Mouse (Mus musculus) T-helper 1 cell (primary cell): ENCODE results near the gene Psmc5.

Experiments
- in situ Hi-C: fragments of 300-600 bp; cut with MboI, MseI; formaldehyde crosslinking; loops from one replicate; pipeline ENCODE4 v1.15.1; 2025; ENCODE audit warnings: high pct_unique_total_duplicates

Psmc5 gene

GRCm38 (mm10) chr11:106268326-106269059, 12.5 kb downstream of the Psmc5 start:
- in situ Hi-C loops = no loop called here

- in situ Hi-C loops = no loop called here
Observed at GRCm38 (mm10) chr11:106269060-106269431, 13.1 kb downstream of the Psmc5 start.

- in situ Hi-C loops = loop anchor here (10.0 kb wide), 1 partner anchor 1816 kb away; no protein-coding TSS in a partner anchor
Observed at GRCm38 (mm10) chr11:106271131-106271793, 15.3 kb downstream of the Psmc5 start.

- in situ Hi-C loops = loop anchor here (10.0 kb wide), 1 partner anchor 1817 kb away; no protein-coding TSS in a partner anchor
Observed at GRCm38 (mm10) chr11:106271794-106272643, 16.1 kb downstream of the Psmc5 start.

- in situ Hi-C loops = loop anchor here (10.0 kb wide), 1 partner anchor 1818 kb away; no protein-coding TSS in a partner anchor
Observed at GRCm38 (mm10) chr11:106272644-106273310, 16.8 kb downstream of the Psmc5 start, which contains the start of gene Smarcd2. Smarcd2 (minus strand) TSS chr11:106272972.

- in situ Hi-C loops = loop anchor here (10.0 kb wide), 1 partner anchor 1818 kb away; no protein-coding TSS in a partner anchor
Observed at GRCm38 (mm10) chr11:106273311-106273684, 17.3 kb downstream of the Psmc5 start.

- in situ Hi-C loops = loop anchor here (10.0 kb wide), 1 partner anchor 1819 kb away; no protein-coding TSS in a partner anchor
Observed at GRCm38 (mm10) chr11:106273811-106274210, 17.9 kb downstream of the Psmc5 start.

GRCm38 (mm10) chr11:106274374-106274773, 18.4 kb downstream of the Psmc5 start:
- in situ Hi-C loops = loop anchor here (10.0 kb wide), 1 partner anchor 1820 kb away; no protein-coding TSS in a partner anchor

- in situ Hi-C loops = loop anchor here (10.0 kb wide), 1 partner anchor 1820 kb away; no protein-coding TSS in a partner anchor
Observed at GRCm38 (mm10) chr11:106274971-106275411, 19.0 kb downstream of the Psmc5 start.

GRCm38 (mm10) chr11:106276454-106276853, 20.5 kb downstream of the Psmc5 start, which contains the start of gene Tcam1:
Tcam1 (plus strand) TSS chr11:106276672.
- in situ Hi-C loops = loop anchor here (10.0 kb wide), 1 partner anchor 1822 kb away; no protein-coding TSS in a partner anchor

GRCm38 (mm10) chr11:106282452-106282851, 26.5 kb downstream of the Psmc5 start:
- in situ Hi-C loops = no loop called here

GRCm38 (mm10) chr11:106283371-106283770, 27.4 kb downstream of the Psmc5 start:
- in situ Hi-C loops = no loop called here

GRCm38 (mm10) chr11:106284126-106284525, 28.2 kb downstream of the Psmc5 start:
- in situ Hi-C loops = no loop called here

GRCm38 (mm10) chr11:106286206-106286605, 30.3 kb downstream of the Psmc5 start:
- in situ Hi-C loops = no loop called here

GRCm38 (mm10) chr11:106286987-106287386, 31.0 kb downstream of the Psmc5 start:
- in situ Hi-C loops = no loop called here

GRCm38 (mm10) chr11:106289369-106289768, 33.4 kb downstream of the Psmc5 start:
- in situ Hi-C loops = no loop called here

- in situ Hi-C loops = no loop called here
Observed at GRCm38 (mm10) chr11:106290376-106290775, 34.4 kb downstream of the Psmc5 start.

GRCm38 (mm10) chr11:106291861-106292260, 35.9 kb downstream of the Psmc5 start:
- in situ Hi-C loops = no loop called here

- in situ Hi-C loops = no loop called here
Observed at GRCm38 (mm10) chr11:106301765-106302164, 45.8 kb downstream of the Psmc5 start, which contains the start of gene Gh. Gh (minus strand) TSS chr11:106301865.

GRCm38 (mm10) chr11:106302634-106303033, 46.7 kb downstream of the Psmc5 start:
- in situ Hi-C loops = no loop called here
